Mouse (Mus musculus) right cerebral cortex, postnatal 4 days (tissue): ENCODE measurements around the gene Slc24a3.

Experiments used
- DNase-seq: peaks from one replicate; pipeline ENCODE4 v3.0.0-alpha.2; 2022

The Slc24a3 gene

GRCm38 (mm10) chr2:145562493-145562892 lies 394.9 kb downstream of the Slc24a3 start:
- no peak for DNase-seq

- DNase-seq = no peak
Measured at GRCm38 (mm10) chr2:145564596-145564995, 397.0 kb downstream of the Slc24a3 start.

- no peak for DNase-seq
Measured at GRCm38 (mm10) chr2:145566904-145567303, 399.4 kb downstream of the Slc24a3 start.

- DNase-seq = no peak
Measured at GRCm38 (mm10) chr2:145571943-145572342, 404.4 kb downstream of the Slc24a3 start.

- no peak for DNase-seq
Measured at GRCm38 (mm10) chr2:145574148-145574547, 406.6 kb downstream of the Slc24a3 start.

- DNase-seq = no peak
Measured at GRCm38 (mm10) chr2:145583103-145583502, 415.5 kb downstream of the Slc24a3 start.

- DNase-seq = no peak
Measured at GRCm38 (mm10) chr2:145585437-145585836, 417.9 kb downstream of the Slc24a3 start.

GRCm38 (mm10) chr2:145588009-145588737 lies 420.6 kb downstream of the Slc24a3 start:
- peak; percentile 50 for DNase-seq

GRCm38 (mm10) chr2:145591881-145592280 lies 424.3 kb downstream of the Slc24a3 start:
- no peak for DNase-seq

- no peak for DNase-seq
Measured at GRCm38 (mm10) chr2:145593649-145594347, 426.2 kb downstream of the Slc24a3 start.

- DNase-seq = no peak
Measured at GRCm38 (mm10) chr2:145597866-145598265, 430.3 kb downstream of the Slc24a3 start.

- DNase-seq = no peak
Measured at GRCm38 (mm10) chr2:145607844-145608243, 440.3 kb downstream of the Slc24a3 start.

GRCm38 (mm10) chr2:145610796-145611705 lies 443.5 kb downstream of the Slc24a3 start:
- peak; percentile 40 for DNase-seq

GRCm38 (mm10) chr2:145612937-145613336 lies 445.4 kb downstream of the Slc24a3 start:
- peak; percentile 18 for DNase-seq

GRCm38 (mm10) chr2:145613705-145614104 lies 446.2 kb downstream of the Slc24a3 start:
- no peak for DNase-seq

- DNase-seq = no peak
Measured at GRCm38 (mm10) chr2:145619688-145620087, 452.1 kb downstream of the Slc24a3 start.

- no peak for DNase-seq
Measured at GRCm38 (mm10) chr2:145620709-145621108, 453.2 kb downstream of the Slc24a3 start.

GRCm38 (mm10) chr2:145621119-145621518 lies 453.6 kb downstream of the Slc24a3 start:
- DNase-seq = no peak

GRCm38 (mm10) chr2:145631123-145631798 lies 463.7 kb downstream of the Slc24a3 start:
- no peak for DNase-seq

- no peak for DNase-seq
Measured at GRCm38 (mm10) chr2:145631799-145632174, 464.2 kb downstream of the Slc24a3 start.

- DNase-seq = peak; percentile 19
Measured at GRCm38 (mm10) chr2:145633811-145634210, 466.3 kb downstream of the Slc24a3 start.

GRCm38 (mm10) chr2:145640255-145640984 lies 472.9 kb downstream of the Slc24a3 start:
- DNase-seq = no peak
